In the genomic region with DNA sequence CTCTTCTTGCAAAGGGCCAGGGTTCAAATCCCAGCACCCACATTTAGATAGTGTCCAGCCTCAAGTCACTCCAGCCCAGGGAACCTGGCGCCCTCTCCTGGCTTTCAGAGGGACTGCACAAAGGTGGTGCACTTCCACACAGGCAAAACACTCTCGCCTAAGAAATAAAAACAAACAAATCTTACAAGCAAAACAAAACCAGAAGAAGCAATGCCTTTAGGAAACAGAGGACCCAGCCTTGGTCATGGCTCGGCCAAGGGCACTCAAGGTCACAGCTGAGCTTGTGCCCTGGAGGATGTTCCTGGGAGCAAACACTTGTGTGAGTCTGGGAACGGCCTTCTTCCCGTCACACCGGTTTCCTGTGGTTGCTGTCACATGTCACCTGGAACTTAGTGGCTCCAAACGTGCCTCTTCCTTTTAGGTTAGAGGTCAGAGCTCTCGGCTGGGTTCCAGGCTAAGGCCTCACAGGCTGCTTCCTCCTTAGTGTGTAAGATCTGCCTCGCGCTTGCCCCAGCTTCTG, we compare ENCODE assay signal across 9 mouse cellular contexts.
A peak's percentile ranks its signal among the peaks of the same experiment; 100 is the strongest.
DNase-seq lines count a peak whose midpoint lies in the region; ATAC-seq and TF ChIP-seq lines count a peak whose summit lies in the region.
"Had no signal": no experiment of that assay in that cellular context is flagged by ENCODE, and none has a peak within 500 bp of the region (broad histone marks: within the 10 kb centered on the region; RNA-seq: fewer than 3 reads in every experiment).

No protein-coding gene starts in this region.

- peak overlapping the region; percentile 84 for H3K27ac ChIP-seq in heart, adult 2 months
- peak overlapping the region; percentile 74 for H3K27ac ChIP-seq in kidney, embryonic 15.5 days

- H3K9ac ChIP-seq in heart, adult 2 months (ENCODE audit: low read depth, low read length): peak overlapping the region; percentile 11; the same call in 1 of the 2 replicates
- H3K9ac ChIP-seq in kidney, embryonic 15.5 days: 0 out of 2 replicates have a peak overlapping the region, but pooled peaks have one; percentile 2

- peaks cover 33% of the 10 kb centered on the region for H3K4me1 ChIP-seq in heart, adult 2 months (ENCODE audit: control insufficient read depth, insufficient read depth, low read length)
- H3K4me1 ChIP-seq in kidney, embryonic 15.5 days: peaks cover 54% of the 10 kb centered on the region

- H3K36me3 ChIP-seq in heart, adult 2 months (ENCODE audit: control insufficient read depth, insufficient read depth, low read length): no peaks in the 10 kb centered on the region
- H3K36me3 ChIP-seq in kidney, embryonic 15.5 days: no peaks in the 10 kb centered on the region

- peak; percentile 76 for TF ChIP-seq CTCF in heart, adult 2 months (IDR thresholded peaks at IDR 0.05)

- H3K79me2 ChIP-seq in heart, adult 2 months (replicated peaks; ENCODE audit: control insufficient read depth, insufficient read depth, low read length): no peaks in the 10 kb centered on the region

- DNase-seq in embryo, embryonic 10 days (ENCODE audit: low spot score): peak; percentile 56
- DNase-seq in embryo, embryonic 10.5 days (ENCODE audit: low spot score): no peak
- peak; percentile 53 for DNase-seq in MEL-GATA-1-ER (ENCODE audit: extremely low read depth, low read depth)
- peak; percentile 78 to 83 for DNase-seq in heart, adult 2 months
- DNase-seq in lung, postnatal 36 days: peak; percentile 91
- DNase-seq in ovary, adult 18-20 months (ENCODE audit: low spot score): no peak
- DNase-seq in right cerebral cortex, adult 2 months (ENCODE audit: low spot score in 2 of 2): no peak

- H3K4me2 ChIP-seq in kidney, embryonic 15.5 days: no peak overlapping the region

- intact Hi-C loops in heart, adult 2 months (cut with DNase I): loop anchor here (1.0 to 5.0 kb wide), 4 partner anchors 39 to 183 kb away; no protein-coding TSS in a partner anchor

- H3K4me3 ChIP-seq in heart, adult 2 months: no peak overlapping the region
- H3K4me3 ChIP-seq in kidney, embryonic 15.5 days (replicated peaks): no peak overlapping the region

- WGBS in heart, adult 2 months: 29% methylated on average over 10 of the region's 10 CpGs
- WGBS in kidney, embryonic 15.5 days: 31% methylated on average over 10 of the region's 10 CpGs

- no peak for ATAC-seq in kidney, embryonic 15.5 days (replicated peaks; ENCODE audit: low FRiP score)
- ATAC-seq: Patski had no signal

- TF ChIP-seq POLR2A in heart, adult 2 months (IDR thresholded peaks at IDR 0.05; ENCODE audit: insufficient read depth, low read depth, low read length): peak; percentile 48

- no peaks in the 10 kb centered on the region for H3K9me3 ChIP-seq in kidney, embryonic 15.5 days (replicated peaks)

- TF ChIP-seq EP300 in heart, adult 2 months (IDR thresholded peaks at IDR 0.05; ENCODE audit: insufficient read depth, low read depth, low read length): peak; percentile 93

- no peaks in the 10 kb centered on the region for H3K27me3 ChIP-seq in heart, adult 2 months (ENCODE audit: control insufficient read depth, insufficient read depth, low read length)
- H3K27me3 ChIP-seq in kidney, embryonic 15.5 days: no peaks in the 10 kb centered on the region
- H3K27me3 ChIP-seq: Patski had no signal

Comparison
In these comparisons a context has a peak if more than half of its experiments do, and no peak if none do; other contexts are left out.
1. DNase-seq: peak in embryo, embryonic 10 days (single experiment), MEL-GATA-1-ER (single experiment), heart, adult 2 months (2 of 2) and lung, postnatal 36 days (single experiment); none in embryo, embryonic 10.5 days (single experiment), ovary, adult 18-20 months (single experiment) and right cerebral cortex, adult 2 months (0 of 2).